Mouse (Mus musculus) adrenal gland, adult (tissue): ENCODE measurements around the gene Rims1.

ENCODE experiments used
- DNase-seq, 2 experiments: peaks; one replicate each; pipeline ENCODE4 v3.0.0; 2022 to 2023; ENCODE audit warnings: low spot score in 1 of 2; ENCODE audit not compliant: inconsistent age in 2 of 2

The Rims1 gene

DNA sequence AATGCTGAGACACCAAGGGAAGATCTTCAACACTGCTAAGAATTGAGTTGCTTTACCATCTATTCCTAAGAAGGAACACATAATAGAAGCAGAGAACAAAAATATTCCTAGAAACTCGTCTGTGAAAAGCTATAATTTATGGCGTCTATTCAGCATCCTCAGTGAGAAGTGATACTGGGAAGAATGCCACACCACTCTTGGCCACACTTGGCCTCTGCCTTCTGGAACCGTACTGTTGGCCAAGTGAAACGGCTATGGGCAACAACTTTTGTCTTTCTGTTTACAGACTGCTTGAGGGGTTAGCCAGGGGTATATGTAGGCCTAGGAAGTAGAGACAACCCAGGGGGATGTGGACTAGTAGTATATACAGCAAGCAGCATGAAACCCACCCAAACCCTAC lies 547.4 kb downstream of the Rims1 start:
- DNase-seq = no peak

DNA sequence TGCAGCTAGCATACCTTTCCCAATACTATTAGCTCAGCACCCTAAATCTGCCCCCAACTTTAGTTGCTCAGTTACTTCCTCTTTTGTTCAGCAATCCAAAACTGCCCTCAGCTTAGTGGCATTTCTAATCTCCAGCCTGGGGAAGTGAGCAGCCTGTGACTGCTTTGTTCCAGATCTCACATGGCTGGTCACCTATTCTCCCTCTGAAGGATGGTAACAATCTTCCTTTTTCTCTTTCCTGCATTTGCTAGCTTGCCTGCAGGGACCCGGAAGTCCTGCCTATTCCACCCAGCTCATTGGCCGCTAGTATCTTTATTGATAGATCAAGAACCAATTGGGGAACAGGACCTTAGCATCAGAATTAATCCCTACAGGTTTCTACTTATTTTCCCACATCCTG lies 551.5 kb downstream of the Rims1 start:
- no peak for DNase-seq

DNA sequence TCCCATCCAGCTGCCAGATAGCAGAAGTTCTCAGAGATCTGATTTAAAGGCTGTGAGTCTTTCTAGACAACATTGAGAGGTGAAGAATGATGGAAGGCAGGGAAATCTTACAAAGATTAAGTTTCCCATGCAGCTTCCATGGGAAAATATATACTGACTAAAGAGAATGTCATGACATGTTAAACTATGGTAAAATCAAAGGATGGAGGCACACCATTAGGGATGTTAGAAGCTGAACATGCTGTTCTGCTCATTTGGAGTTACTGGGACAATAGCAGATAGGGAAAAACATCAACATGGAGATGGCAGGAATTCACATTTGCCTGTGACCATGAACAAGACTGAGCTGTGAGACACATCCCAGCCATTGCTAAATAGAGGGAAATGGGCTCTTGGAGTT lies 552.9 kb downstream of the Rims1 start:
- no peak for DNase-seq

DNA sequence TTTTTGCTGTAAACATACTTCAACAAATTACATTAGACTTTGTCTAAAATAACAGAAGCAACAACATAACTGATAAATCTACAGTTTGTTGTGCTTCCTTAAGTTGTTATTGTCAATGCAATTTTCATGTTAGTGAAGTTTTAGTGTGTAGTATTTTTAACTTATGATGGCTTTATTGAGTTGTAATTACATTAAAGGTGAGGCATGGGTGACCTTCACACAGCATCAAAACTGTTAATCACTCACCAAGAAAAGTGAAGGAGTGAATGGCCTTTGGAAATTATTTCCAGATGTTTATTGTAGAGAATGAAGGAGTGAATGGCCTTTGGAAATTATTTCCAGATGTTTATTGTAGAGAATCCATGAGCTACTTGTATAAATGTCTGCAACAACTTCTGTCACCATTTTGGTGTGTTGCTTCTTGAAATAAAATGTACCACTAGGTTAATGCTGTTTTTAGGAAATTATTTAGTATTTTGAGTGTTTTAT lies 556.9 kb downstream of the Rims1 start:
- no peak for DNase-seq

- DNase-seq = no peak
These were observed 560.0 kb downstream of the Rims1 start for GRCm38 (mm10) chr1:22245748-22246147.
